Mouse (Mus musculus) E14TG2a.4 (cell line): Measurements from ENCODE around the gene Colq.

ENCODE experiments used
- CTCF ChIP-seq: conservative IDR thresholded peaks from 2 replicates; pipeline ENCODE4 v1.5.1; 2014; ENCODE audit warnings: low read length
- NANOG ChIP-seq: IDR thresholded peaks from 2 replicates; pipeline ENCODE4 v1.6.1; 2014; ENCODE audit warnings: borderline replicate concordance, low read length, mixed read lengths
- POU5F1 ChIP-seq: IDR thresholded peaks from 2 replicates; pipeline ENCODE4 v1.6.1; 2014; ENCODE audit warnings: low read length, borderline replicate concordance

GRCm38 (mm10) chr14:31557784-31558183 lies 33.4 kb downstream of the Colq start:
- no peak for TF ChIP-seq CTCF
- no peak for TF ChIP-seq NANOG
- TF ChIP-seq POU5F1, result no peak
